Mouse (Mus musculus): ENCODE measurements at regions not wholly inside any gene's neighbourhood (a gene's known extent, or its start where the extent isn't known, plus 50 kb on each side); places are given as distances from the start of the nearest gene placed in this dataset.

- Histone ChIP-seq H3K9me3 (replicated peaks; ENCODE audit: low read length) (no peaks in the 10 kb centered on the region), H3K36me3 (replicated peaks in 1 of 2; ENCODE audit: control insufficient read depth in 1 of 2, insufficient read depth in 1 of 2, low read length in 1 of 2) (no peaks in the 10 kb centered on the region), H3K9ac (ENCODE audit: insufficient read depth, low read depth) (no peak overlapping the region), H3K27me3 (replicated peaks) (no peaks in the 10 kb centered on the region), H3K4me1 (ENCODE audit: control insufficient read depth in 1 of 2, insufficient read depth in 2 of 2) (peaks cover 0 to 14% of the 10 kb centered on the region in 2 experiments; a peak in 2 of 4 replicates), H3K4me3 (replicated peaks in 1 of 3; ENCODE audit: low read depth in 2 of 3, low read length in 2 of 3, poor library complexity in 1 of 3) (no peak overlapping the region), H3K79me2 (replicated peaks; ENCODE audit: control insufficient read depth, extremely low read depth, insufficient read depth, poor library complexity, severe bottlenecking) (no peaks in the 10 kb centered on the region), H3K27ac (ENCODE audit: insufficient read depth, low read depth) (no peak overlapping the region), H3K4me2 (ENCODE audit: insufficient read depth, low read depth, poor library complexity, severe bottlenecking) (no peak overlapping the region)
- TF ChIP-seq CTCF (conservative IDR thresholded peaks at IDR 0.05 in 1 of 2, IDR thresholded peaks at IDR 0.05 in 1 of 2; ENCODE audit: low read depth in 2 of 2, low read length in 2 of 2) (no peak), IRF4 (IDR thresholded peaks at IDR 0.05; ENCODE audit: low read depth, low read length) (no peak), NELFE (IDR thresholded peaks at IDR 0.05; ENCODE audit: low read depth, low read length) (no peak), TCF12 (IDR thresholded peaks at IDR 0.05; ENCODE audit: low read depth, low read length) (no peak), POLR2AphosphoS2 (IDR thresholded peaks at IDR 0.05; ENCODE audit: low read depth, low read length) (no peak), RAD21 (IDR thresholded peaks at IDR 0.05; ENCODE audit: low read depth, low read length) (no peak), RCOR1 (conservative IDR thresholded peaks at IDR 0.05; ENCODE audit: low read depth, low read length) (no peak), USF1 (IDR thresholded peaks at IDR 0.05; ENCODE audit: low read depth, low read length) (no peak), EP300 (IDR thresholded peaks at IDR 0.05; ENCODE audit: low read length) (no peak), HCFC1 (IDR thresholded peaks at IDR 0.05; ENCODE audit: low read depth, low read length) (no peak), ZNF384 (IDR thresholded peaks at IDR 0.05; ENCODE audit: low read depth, low read length) (no peak), ZMIZ1 (IDR thresholded peaks at IDR 0.05; ENCODE audit: low read depth, low read length) (no peak), POLR2A (IDR thresholded peaks at IDR 0.05; ENCODE audit: low read depth, low read length) (no peak)
- DNase-seq (ENCODE audit: extremely low read depth): no peak
- dilution Hi-C loops (cut with MboI; ENCODE audit: extremely low pct_ligation_motif_present, extremely low pct_unique_long_range_greater_than_20kb, low sequenced_read_pairs) (no loop called here), in situ Hi-C loops (cut with MboI; ENCODE audit: low pct_ligation_motif_present, low pct_unique_long_range_greater_than_20kb, low sequenced_read_pairs) (no loop called here)
Observed at GRCm38 (mm10) chr3:41469106-41469505, 86.4 kb upstream of the Jade1 start.

GRCm38 (mm10) chr3:41467857-41468256 lies 87.7 kb upstream of the Jade1 start:
- no peak overlapping the region for H3K27ac ChIP-seq (ENCODE audit: insufficient read depth, low read depth)
- DNase-seq (ENCODE audit: extremely low read depth): no peak
- H3K9me3 ChIP-seq (replicated peaks; ENCODE audit: low read length): no peaks in the 10 kb centered on the region
- H3K27me3 ChIP-seq (replicated peaks): no peaks in the 10 kb centered on the region
- no peak overlapping the region for H3K4me3 ChIP-seq (replicated peaks in 1 of 3; ENCODE audit: low read depth in 2 of 3, low read length in 2 of 3, poor library complexity in 1 of 3)
- no peaks in the 10 kb centered on the region for H3K36me3 ChIP-seq (replicated peaks in 1 of 2; ENCODE audit: control insufficient read depth in 1 of 2, insufficient read depth in 1 of 2, low read length in 1 of 2)
- H3K4me2 ChIP-seq (ENCODE audit: insufficient read depth, low read depth, poor library complexity, severe bottlenecking): no peak overlapping the region
- in situ Hi-C loops (cut with MboI; ENCODE audit: low pct_ligation_motif_present, low pct_unique_long_range_greater_than_20kb, low sequenced_read_pairs) (no loop called here), dilution Hi-C loops (cut with MboI; ENCODE audit: extremely low pct_ligation_motif_present, extremely low pct_unique_long_range_greater_than_20kb, low sequenced_read_pairs) (no loop called here)
- peaks cover 0 to 14% of the 10 kb centered on the region in 2 experiments; a peak in 2 of 4 replicates for H3K4me1 ChIP-seq (ENCODE audit: control insufficient read depth in 1 of 2, insufficient read depth in 2 of 2)
- H3K79me2 ChIP-seq (replicated peaks; ENCODE audit: control insufficient read depth, extremely low read depth, insufficient read depth, poor library complexity, severe bottlenecking): no peaks in the 10 kb centered on the region
- H3K9ac ChIP-seq (ENCODE audit: insufficient read depth, low read depth): no peak overlapping the region
- TF ChIP-seq BHLHE40 (IDR thresholded peaks at IDR 0.05; ENCODE audit: low read depth, low read length): no peak
- no peak for TF ChIP-seq POLR2AphosphoS2 (IDR thresholded peaks at IDR 0.05; ENCODE audit: low read depth, low read length)
- TF ChIP-seq CHD2 (IDR thresholded peaks at IDR 0.05; ENCODE audit: low read length): no peak
- TF ChIP-seq E2F4 (IDR thresholded peaks at IDR 0.05; ENCODE audit: insufficient replicate concordance, low read depth, low read length): no peak
- no peak for TF ChIP-seq IRF4 (IDR thresholded peaks at IDR 0.05; ENCODE audit: low read depth, low read length)
- no peak for TF ChIP-seq MAX (IDR thresholded peaks at IDR 0.05; ENCODE audit: low read length)
- TF ChIP-seq ETS1 (conservative IDR thresholded peaks at IDR 0.05; ENCODE audit: low read depth, low read length): no peak
- no peak for TF ChIP-seq CTCF (conservative IDR thresholded peaks at IDR 0.05 in 1 of 2, IDR thresholded peaks at IDR 0.05 in 1 of 2; ENCODE audit: low read depth in 2 of 2, low read length in 2 of 2)
- TF ChIP-seq HCFC1 (IDR thresholded peaks at IDR 0.05; ENCODE audit: low read depth, low read length): no peak

Data from CH12.LX (cell line).